Mouse (Mus musculus) kidney, postnatal 4 days (tissue): ENCODE measurements around the gene Cgas.

Experiments
- DNase-seq, 2 experiments: peaks; one replicate each; pipeline ENCODE4 v3.0.0; 2021; ENCODE audit warnings: mixed read lengths in 2 of 2

The Cgas gene

DNA sequence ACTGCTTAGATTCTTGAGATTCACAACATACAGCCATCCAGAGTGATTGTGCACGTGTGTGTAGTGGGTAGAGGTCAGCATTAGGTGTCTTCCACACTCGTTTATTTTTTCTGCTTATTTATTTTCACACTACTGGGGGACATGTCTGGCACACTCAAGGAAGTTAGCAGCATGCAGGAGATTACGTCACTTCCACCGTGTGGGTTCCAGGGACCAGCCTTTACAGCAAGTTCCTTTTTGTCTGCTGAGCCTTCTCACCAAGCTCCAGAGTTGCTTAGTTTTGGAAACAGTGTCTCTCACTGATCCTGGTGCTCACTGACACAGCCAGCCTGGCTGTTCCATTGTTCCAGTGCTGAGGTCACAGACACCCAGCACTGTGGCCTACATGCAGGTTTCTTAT lies 8.3 kb upstream of the Cgas start:
- no peak for DNase-seq

DNA sequence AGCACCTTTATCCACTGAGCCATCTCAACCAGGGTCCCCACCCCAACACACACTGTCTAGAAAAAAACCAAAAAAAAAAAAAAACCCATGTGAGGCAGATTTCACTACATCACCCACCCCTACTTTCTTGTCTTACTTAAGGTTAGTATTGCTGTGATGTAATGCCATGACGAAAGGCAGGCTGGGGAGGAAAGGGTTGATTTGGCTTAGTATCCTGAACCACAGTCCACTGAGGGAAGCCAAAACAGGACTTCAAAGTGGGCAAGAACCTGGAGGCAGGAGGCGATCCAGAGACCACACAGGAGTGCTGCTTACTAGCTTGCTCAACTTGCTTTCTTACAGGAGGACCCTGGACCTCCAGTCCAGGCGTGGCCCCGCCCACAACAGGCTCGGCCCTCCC lies 7.4 kb upstream of the Cgas start:
- DNase-seq, result no peak

DNA sequence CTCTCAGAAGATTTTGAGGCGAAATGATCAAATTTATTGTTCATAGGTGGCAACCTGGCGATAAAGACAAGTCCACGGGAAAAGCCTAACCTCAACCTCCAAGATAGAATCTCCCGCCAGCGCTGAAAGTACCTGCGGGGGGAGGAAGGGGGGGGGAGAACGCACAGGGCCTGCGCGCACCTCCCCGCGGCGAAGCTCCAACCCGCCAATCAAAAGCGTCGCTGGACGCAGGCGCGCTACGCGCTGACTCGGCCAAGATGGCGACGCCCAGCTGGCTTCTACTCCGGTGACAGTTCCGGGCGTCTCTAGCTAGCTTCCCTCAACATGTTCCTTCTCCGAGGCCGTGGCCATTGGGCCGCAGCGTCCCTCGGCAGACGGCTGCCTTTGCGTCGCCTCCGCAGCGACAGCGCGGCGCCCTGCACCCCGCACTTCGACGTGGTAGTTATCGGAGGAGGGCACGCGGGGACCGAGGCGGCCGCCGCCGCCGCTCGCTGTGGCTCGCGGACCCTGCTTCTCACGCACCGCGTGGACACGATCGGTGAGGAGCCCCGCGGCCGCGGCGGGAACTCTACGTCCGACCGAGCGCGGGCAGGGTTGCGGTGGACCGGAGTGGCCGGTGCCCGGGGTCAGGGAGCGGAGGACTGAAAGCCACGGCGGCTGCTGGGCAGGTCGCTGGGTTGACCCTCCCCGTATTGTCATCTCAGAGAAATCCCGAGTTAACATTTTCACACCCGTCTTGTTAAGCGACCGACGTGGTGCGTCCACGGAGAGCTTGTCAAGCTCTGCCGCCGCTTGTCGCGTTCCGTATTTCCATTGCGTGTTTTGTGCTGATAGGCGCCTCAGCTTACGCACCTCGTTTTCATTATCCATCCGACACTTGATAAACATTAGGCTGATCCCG lies 5.2 kb upstream of the Cgas start, which contains the start of the genes Mto1 and Gm17324:
TSS of gene Mto1 (plus strand) at position 236 of the 901 bp plus-strand sequence.
TSS of gene Gm17324 (minus strand) at position 814 of the 901 bp plus-strand sequence.
- DNase-seq, result peak; percentile 91 to 93

DNA sequence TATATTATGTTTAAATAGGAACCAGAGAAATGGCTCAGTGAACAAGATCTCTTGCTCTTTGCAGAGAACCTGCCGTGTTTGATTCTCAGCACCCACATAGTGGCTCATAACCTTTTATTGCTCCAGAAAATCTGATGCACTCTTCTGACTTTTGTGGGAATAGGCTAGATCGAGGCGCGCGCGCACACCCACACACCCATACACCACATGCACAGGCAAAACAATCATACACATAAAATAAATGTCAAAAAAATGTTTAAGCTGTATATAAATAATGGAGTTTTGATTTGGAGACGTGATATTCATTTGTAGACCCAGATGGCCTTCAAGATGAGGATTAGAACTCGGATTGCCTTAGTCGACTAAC lies 4.6 kb upstream of the Cgas start:
- no peak for DNase-seq

DNA sequence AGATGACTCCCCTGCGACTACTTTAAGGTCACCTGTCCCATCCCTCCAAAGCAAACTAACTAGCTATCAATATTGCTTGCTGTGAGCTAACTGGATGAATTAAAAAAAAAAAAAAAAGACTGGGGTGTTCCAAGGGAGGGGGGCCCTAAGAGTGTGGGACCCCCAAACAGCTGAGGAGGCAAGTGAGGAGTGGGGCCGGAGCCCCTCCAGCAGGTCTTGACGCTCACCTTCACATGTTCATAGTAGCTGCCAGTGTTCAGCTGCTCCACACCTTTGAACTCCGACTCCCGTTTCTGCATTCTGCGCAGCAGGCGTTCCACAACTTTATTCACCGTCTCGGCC lies 829 bp downstream of the Cgas start:
- no peak for DNase-seq

DNA sequence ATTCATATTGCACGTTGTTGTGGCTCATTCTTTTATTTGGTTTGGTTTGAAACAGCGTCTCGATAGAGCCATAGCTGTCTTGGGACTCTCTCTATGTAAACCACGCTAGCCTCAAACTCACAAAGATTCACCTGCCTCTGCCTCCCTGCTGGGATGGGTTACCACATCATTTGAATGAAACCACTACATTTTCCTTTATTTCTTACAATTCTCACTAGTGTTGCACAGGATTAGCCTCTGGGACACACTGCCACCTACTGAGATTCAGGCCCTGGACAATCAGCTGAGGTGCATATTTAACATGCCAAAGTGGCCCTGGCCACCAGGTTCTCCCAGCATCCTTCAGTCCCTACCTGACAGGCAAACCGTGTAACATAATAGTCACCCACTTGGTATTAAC lies 3.6 kb downstream of the Cgas start:
- no peak for DNase-seq

DNA sequence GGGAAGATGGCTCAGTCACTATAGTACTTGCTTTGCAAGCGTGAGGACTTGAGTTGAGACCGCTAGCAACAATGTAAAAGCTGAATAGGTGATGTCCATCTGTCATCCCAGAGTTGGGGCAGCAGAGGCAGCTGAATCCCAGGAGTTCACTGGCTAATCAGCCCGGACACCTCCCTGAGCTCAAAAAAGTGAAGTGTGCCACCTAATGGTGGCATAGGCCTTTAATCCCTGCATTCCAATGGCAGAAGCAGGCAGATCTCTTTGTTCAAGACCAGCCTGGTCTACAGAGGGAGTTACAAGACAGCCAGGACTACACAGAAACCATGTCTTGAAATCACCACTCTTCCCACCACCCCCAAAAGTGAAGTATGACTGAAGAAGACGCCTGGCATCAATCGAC lies 10.6 kb downstream of the Cgas start:
- no peak for DNase-seq

DNA sequence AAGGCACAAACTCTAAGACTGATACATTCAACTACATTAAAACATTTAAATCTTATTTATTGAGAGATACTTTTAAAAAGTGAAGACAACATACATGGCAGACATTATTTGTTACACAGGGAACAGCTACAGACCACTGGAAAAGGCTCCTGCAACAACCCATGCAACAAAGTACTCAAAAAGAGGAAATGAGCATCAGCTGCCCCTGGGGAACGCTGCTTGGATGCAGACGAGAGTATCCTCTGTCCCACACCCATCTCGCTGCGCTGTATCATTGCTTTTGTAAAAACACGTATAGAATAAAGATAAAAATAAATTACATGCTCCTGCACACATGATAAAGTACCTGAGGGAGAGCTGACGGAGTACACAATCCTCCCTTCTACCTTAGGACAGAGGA lies 12.6 kb downstream of the Cgas start:
- DNase-seq, result no peak

DNA sequence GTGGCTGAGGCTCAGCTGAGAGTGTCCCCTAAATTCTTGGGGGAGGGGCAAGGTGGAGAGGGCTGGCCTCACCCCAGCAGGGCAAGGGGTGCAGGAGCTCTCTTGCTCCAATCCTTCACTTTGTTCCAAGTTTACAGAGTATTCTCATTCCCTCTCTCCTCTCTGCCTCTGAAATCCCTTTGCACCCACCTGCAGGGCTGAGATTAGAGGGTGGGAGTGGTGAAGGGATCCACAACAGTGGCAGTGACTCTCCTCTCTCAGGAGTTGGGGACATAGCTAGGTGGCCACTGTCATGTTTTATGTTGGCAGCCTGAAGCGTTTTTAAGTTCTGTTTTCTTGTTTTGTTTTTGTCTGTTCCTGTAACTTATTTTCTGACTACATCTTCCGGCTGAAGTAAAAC lies 13.5 kb downstream of the Cgas start:
- no peak for DNase-seq

DNA sequence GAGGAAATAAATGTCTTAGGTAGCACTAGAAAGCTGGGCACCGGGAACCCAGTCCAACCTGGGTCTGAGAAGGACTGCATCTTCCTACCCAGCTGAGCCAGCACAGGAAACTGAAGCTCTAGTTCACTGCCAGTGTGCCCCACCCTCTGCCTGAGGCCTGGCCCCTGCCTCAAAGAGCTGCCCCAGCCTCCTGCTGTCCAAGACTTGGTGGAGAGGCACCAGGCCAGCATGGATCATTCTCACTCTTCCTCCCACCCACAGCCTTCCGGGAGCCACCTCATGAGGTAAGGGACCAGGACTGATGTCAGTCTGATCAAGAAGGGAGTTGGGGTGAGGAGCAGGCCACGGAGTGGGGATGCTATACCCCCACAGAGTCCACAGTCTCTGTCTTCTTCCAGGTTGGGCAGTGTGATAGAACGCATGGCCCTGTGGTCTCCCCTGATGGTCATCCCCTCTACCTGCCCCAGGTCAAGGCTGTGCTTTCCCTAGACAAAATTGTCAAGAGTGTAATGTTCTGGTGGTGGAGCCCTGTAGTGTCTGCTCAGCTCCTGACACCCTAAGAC lies 14.1 kb downstream of the Cgas start:
- no peak for DNase-seq

DNA sequence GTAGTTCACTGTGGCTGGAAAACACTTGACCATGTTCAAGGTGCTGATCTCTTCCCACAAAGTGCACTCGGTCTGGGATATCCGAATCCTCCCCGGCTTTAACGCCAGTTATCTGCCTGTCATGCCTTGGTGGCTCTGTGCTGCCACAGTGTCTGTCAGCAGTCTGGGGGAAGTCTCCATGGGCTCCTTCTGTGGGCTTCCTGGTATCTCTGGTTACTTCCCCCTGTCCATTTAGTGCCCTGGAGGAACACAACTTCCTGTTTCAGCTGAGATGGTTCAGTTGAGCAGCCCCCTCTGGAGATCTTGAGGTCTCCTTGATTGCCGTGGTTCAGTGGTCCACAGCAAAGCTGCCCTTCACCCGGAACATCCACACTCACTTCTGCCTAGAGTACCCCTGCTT lies 14.9 kb downstream of the Cgas start:
- peak in 1 of 2 experiments; percentile 10 for DNase-seq

DNA sequence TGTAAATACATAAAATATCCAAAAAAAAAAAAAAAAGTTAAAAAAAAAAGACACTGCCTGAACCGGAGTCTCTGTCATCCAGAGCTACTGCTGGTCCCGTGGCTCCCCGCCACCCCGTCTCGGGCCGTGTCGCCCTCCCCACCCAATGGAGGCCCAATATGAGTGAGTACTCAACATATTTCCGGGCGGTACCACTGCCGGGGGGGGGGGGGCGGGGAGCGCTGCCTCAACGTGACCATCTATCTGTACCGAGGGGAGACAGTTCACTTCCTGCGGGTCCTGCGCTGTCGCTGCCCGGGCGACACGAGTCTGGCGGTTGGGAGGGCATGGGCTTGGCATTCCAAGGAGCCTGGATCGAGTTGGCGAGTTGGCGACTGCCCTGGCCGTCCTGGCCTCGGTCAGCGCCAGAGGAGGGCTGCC lies 15.7 kb downstream of the Cgas start:
- peak; percentile 6 to 26 for DNase-seq

DNA sequence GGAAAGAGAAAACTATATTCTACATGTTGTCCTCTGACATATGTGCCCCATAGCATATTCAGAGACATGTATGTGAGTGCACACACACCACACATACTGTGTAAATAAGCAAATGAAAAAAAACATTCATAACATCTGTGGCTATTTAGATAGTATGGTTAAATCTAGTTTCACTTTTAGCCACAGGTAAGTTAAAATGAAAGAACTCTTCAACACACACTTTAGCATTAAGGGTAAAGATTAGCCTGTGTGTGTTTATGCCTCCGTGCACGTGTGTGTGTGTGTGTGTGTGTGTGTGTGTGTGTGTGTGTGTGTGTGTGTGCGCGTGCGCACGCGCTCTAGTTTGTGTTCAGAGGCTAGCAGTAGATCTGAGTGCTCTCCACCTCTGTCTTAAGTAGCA lies 41.4 kb downstream of the Cgas start:
- no peak for DNase-seq

DNA sequence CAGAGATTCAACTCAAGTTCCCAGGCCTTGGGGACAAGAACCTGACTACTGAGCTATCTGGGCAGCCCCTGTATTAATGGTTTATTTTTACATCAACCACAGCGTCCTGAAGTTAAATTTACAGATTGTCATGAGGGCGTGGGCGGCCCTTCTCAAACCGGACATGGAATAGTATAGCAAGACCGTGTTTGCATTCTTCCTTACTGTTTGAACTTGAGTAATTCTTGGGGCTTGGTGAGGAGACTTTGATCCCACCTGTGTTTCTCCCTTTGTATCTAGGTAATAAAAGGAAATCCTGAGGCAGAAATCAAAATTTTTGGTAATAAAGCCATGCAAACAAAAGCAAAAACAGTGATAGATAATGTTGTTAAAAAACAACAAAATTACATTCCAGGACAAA lies 42.5 kb downstream of the Cgas start:
- no peak for DNase-seq

DNA sequence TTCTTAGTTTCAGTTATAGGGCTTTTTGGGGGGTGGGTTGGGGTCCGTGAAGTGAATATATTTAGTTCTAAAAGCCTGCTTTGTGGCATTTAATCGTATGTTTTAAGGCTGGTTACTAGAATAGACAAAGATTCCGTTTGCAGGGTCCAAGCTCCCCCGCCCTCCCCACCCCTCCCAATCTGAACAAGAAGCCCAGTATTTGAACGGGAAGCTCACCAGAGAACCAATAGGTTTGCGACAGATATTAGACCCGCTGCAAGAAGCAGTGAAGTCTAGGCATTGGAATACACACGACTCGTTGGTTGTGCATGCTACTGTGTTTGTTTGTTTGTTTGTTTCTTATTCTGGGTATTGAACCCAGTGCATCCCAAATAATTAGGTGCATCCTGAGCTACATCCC lies 46.5 kb downstream of the Cgas start:
- no peak for DNase-seq

DNA sequence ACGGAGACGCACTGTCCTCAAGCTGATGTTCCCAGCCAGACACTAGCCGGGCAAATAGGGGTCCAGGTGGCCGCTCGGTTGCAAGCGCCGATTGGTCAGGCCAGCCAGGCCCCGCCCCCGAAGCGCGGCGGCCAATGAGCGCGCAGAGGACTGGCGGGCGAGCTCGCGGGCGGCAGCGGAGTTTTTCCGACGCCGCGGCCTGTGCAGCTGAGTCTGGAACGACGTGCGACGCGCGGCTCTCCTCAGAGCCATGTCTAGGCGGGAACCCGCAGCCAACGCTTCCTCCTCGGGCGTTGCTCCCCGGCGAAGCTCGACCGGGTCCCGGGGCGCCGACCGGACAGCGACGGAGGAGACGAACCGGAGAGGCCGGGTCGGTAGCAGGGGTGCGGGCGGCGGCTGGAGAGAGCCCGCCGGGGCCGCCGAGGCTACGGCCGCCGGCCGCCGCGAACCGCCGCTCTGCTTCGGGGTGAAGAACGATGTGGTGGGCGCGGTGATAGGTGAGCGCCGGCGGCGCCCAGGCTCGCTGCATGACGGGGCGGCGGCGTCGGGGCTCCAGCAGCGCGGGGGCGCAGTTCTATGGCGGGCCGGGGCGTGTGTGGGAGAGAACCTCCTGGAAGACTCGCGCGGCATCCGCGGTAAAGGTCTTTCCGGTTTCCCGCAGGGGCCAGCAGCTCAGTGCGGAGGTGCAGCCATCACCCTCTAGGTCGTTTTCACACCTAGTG lies 47.2 kb downstream of the Cgas start, which contains the start of gene Ddx43:
TSS of gene Ddx43 (plus strand) at position 148 of the 722 bp plus-strand sequence.
- peak; percentile 69 to 76 for DNase-seq

DNA sequence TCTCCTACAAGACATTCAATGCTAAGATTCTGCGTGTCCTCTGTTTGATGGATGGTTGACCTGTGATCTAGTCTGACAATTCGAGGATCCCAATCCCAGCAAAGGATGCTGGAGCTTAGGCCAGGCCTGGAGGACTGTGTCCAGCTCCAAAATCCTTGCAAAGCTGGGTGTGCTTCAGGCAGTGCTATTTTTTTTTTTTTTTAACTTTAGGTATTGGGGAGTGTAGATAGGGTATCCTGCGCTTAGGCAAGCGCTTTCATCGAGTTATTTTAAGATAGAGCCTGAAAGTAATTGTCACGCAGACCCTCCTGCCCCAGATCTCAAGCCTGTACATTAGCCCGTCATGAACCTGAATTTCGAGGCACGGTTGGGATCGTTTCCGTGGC lies 47.8 kb downstream of the Cgas start:
- no peak for DNase-seq

DNA sequence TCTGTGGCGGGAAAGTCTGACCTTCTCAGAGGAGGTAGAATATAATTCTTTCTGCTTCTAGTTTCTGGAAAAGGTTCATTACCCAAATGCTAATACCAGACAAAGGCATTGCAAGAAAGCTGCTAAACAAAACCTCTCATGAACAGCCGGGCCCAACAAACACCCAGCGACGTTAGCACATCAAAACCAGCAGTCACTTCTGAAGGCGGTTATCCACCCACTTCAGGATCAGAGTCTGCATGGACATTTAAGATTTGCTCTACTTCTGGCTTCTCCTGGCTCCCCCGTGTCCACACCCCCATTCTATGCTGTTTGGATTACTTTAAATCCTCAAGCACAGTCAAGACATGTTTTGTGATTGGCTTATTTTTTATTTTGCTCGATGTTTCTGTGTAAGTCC lies 48.4 kb downstream of the Cgas start:
- no peak for DNase-seq

DNA sequence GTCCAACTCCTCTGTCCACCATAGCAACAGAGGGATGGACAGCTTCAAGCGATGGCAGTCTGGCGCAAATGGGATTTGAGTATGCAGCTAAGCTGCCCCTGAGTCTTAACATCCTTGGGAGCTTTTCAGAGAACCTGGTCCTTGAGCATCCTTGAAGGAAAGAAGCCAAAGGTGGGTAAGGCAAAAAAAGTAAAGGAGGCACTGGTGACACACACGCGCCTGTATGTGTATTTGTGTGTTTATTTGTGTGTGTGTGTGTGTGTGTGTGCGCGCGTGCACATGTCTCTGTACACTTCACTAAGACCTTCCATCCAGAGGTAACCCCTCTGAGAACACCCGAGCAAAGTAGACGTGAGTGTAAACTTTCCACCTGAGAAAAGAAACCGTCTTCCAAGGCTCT lies 49.3 kb downstream of the Cgas start:
- no peak for DNase-seq

DNA sequence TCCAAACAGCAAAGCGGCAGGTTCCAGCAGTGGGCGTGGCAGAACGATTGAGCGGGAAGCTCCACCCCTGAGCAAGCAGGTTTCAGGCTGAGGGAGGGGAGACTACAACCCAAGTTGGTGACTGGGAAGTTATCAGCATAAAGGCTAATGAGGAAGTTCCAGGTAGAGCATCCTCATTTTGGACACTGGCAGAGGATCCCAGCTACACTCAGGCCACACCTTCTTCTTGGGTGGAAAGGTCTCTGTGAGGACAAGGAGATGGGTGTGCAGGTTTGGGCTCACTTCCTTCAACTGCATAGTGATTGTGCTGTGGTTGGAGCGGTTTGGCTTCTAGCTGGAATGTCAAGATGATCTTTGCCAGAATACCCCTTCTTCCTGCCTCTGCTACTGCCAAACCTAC lies 53.1 kb downstream of the Cgas start:
- DNase-seq, result no peak

DNA sequence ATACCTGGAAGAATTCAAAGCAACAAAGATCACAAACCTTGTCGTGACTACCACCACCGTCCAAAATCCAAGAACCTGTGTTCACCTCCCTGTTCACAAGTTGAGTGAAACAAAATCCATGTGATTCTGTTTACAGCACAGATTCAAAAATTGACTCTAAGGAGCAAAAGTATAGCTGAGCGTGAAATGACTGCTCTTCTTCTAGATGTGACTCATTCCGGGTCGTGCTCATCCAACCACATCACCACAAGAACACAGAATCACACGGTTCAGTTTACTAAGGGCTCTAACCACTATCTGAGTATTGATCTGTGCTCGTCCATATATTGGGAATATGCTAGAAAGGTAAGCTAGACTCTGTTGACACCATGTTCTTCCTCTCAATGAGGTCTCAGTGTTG lies 56.1 kb downstream of the Cgas start:
- DNase-seq, result no peak

DNA sequence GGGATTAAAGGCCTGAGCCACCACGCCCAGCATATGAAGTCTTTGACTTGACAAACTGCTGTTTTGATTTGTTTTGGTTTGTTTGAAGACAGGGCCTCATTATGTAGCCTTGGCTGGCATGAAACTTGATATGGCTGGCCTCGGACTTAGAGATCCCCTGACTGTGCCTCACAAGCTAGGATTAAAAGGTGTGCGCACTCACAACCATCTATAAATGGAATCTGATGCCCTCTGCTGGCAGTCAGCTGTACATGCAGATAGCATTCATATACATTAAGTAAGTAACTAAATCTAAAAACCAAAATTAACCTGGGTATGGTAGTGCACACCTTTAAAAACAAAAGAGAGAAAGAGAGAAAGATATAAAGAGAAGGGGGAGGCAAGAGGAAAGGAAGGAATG lies 57.1 kb downstream of the Cgas start:
- DNase-seq, result peak; percentile 16 to 21
